Mouse (Mus musculus) cerebellum, postnatal 25 days (tissue): ENCODE results near the gene Gm3020.
"Not testable (repeated sequence)": the region's sequence is repeated elsewhere in the genome, so short reads cannot be mapped to it uniquely, and the experiment has no call there.

Experiments
- DNase-seq, 2 experiments: peaks; one replicate each; pipeline ENCODE4 v3.0.0; 2021; ENCODE audit warnings: mixed read lengths in 2 of 2

Gene Gm3020

DNA sequence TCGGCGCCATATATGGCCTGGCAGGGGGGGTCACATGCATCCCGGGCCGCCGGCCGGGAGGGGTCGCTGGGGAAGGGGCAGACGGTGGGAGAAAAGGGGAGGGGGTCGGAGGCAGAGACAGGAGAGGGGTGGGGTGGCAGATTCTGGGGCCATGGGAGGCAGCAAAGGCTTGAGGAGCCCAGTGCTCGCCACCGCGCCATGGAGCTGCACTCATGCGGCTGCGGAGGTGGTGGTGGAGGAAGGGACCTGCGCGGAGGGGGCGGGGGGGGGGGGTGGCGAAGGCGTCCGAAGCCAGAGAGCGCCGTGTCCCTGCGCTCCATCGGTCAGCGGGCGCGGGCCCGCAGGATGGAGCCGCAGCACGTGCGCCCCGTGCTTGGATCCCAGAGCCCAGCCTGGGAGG, at the start of gene Gm3020:
Gene Gm3020 (plus strand): TSS at position 301 of the 400 bp plus-strand sequence.
- DNase-seq = not testable (repeated sequence)

- not testable (repeated sequence) for DNase-seq
Measured at GRCm38 (mm10) chr14:3634212-3634611, 17.6 kb upstream of the Gm3020 start, which contains the start of gene Gm3012. Gene Gm3012, plus strand, starts transcription at chr14:3634512.

DNA sequence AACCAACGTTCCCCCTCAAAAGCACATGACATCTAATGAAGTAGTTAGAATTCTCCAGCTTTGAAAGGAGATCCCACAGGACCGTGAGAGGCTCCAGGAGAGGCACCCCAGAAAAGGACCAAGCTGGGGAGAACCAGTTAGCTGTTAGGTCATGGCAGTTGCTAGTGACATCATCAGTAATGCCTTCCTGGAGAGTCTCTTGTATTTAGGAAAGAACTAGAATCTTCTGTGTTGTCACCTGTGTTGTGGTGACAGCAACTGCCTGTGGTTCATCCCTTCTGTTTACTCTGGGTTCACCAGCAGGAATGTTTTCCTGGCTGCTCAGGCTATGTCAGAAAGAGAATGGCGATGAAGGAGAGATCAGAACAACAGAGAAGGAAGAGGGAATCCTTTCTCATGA, 36.7 kb downstream of the Gm3020 start, which contains the start of gene Gm3043:
Gene Gm3043 (plus strand): TSS at position 301 of the 400 bp plus-strand sequence.
- not testable (repeated sequence) for DNase-seq
